Mouse (Mus musculus): ENCODE measurements around the gene Snapc2. TPM values are rescaled to one million over a fixed set of nuclear protein-coding genes. Genes with fewer than 3 reads are reported as not detected.

The Snapc2 gene
- polyA plus RNA-seq (2012; rRNA removed): 62.6 and 65.5 TPM in 2 replicates

GRCm38 (mm10) chr8:4252934-4253841 lies at the start of gene Snapc2:
Gene Snapc2 (plus strand): TSS chr8:4253080.

DNA sequence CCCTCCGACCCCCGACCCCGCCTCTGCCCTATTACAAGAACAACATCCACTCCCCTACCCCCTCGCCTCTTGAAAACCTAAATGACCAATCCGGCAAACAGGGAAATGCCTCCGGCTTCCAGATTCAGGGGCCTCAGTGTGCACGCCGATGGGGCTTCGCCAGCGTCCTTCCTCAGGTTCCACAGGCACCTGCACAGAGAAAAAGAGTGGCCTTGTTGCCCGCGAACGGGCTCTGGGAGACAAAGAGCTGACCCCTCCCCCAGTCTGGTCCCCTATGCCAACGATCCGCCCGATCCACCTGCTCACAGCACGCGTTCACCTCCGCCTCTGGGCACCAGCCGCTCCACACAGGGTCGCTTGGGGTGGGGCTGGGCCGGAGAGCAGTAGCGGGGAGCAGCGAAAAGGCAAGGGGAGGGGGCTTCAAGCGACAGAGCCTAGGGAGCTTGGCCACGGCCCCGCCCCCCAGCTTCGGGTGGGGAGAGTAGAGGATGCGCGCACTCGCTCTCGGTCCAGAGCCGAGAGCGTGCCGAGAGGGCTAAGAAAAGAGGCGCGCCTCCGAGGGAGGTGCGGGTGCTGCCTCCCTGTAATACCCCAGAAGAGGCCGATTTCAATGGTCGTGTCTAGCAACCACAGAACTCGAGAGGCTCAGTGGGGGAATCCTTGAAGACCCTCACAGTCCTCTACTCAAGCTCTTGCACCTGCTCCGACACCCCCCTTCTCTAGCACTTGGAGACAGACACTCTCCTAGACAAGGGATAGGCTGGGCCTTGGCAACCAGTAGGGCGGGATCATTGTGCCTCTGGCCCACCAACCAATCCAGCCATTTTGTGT lies 35.9 kb upstream of the Snapc2 start, which contains the start of gene Prr36:
TSS of gene Prr36 (minus strand) at position 669 of the 831 bp plus-strand sequence.

DNA sequence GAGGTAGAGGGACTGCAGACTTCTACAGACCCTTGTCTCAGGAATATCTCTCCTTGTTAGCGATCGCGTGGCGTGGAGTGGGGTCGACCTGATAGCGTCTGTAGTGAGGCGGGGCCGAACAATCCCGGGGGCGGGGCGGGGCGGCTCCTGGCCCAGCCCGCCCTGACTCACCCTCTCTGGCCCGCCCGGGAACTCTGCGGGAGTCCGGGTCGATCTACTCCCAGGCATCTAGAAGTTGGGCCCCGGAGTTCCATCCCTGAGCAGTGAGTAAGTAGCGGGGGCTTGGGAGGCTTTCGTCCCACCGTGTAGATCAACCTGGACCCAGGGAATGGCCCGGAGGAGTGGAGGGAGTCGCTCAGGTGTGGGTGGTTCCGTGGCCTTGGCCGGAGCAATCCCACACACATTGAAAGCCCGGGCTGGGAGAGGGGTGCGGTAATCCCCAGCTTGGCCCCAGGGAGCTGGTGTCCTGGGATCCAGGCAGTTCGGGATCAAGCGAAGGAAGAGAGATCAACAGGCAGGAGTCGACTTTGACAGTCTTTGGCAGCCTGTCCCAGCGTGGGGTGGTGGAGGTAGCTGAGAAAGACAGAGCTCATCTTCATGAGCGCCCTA lies 26.0 kb upstream of the Snapc2 start, which contains the start of gene Lrrc8e:
TSS of gene Lrrc8e (plus strand) at position 89 of the 609 bp plus-strand sequence.

GRCm38 (mm10) chr8:4238434-4239192 lies 14.3 kb upstream of the Snapc2 start, which contains the start of the genes Map2k7 and Gm49320:
Gene Map2k7 (plus strand): TSS chr8:4238740.
Gene Gm49320 (plus strand): TSS chr8:4238865.

DNA sequence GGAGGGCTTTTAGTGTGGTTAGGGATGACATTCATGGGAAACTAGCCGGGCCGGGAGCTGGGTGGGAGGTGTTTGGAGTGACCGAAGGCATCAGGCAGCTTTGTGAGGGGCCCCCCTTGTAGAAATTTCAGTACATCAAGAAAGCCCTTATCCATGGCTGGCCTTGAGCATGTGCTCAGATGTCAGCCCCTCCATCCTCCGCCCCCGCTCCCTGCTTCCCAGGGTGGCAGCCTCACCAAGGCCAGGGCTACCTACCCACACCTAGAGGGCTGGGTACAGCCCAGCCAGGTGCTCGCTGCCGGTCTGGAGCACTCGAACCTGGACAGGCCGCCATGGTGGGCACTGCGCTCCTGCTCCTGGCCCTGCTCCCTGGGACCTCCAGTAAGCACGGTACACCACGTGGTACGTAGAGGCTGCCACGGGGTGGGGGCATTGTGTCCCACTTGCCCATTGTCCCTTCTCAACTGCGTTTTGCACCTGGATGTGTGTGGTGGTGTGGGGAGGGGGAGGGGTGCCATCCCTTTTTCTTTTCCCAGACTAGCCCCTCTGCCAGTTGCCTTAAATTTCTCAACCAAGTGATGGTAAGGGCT lies 4.8 kb upstream of the Snapc2 start, which contains the start of gene Tgfbr3l:
TSS of gene Tgfbr3l (plus strand) at position 264 of the 590 bp plus-strand sequence.

GRCm38 (mm10) chr8:4259125-4259804 lies 6.4 kb downstream of the Snapc2 start, which contains the start of gene Ctxn1:
Gene Ctxn1 (minus strand): TSS chr8:4259274.

GRCm38 (mm10) chr8:4275275-4276110 lies 22.6 kb downstream of the Snapc2 start, which contains the start of gene Timm44:
Gene Timm44 (minus strand): TSS chr8:4275913.

Other genes starting within 250 kb of the Snapc2 start
- gene Cd209f, start 147.2 kb upstream of the Snapc2 start, polyA plus RNA-seq (2012; rRNA removed): 0.09 TPM in 1 of 2 replicates, not detected in the other
- gene Cd209g, start 119.0 kb upstream of the Snapc2 start, polyA plus RNA-seq (2012; rRNA removed): not detected in 2 replicates
- 86.5 and 91.0 TPM in 2 replicates for gene Evi5l, start 86.5 kb upstream of the Snapc2 start, polyA plus RNA-seq (2012; rRNA removed)
- 47.9 and 51.3 TPM in 2 replicates for gene Prr36, start 35.6 kb upstream of the Snapc2 start, polyA plus RNA-seq (2012; rRNA removed)
- 0.02 and 0.09 TPM in 2 replicates for gene Lrrc8e, start 26.3 kb upstream of the Snapc2 start, polyA plus RNA-seq (2012; rRNA removed)
- gene Map2k7, start 14.3 kb upstream of the Snapc2 start, polyA plus RNA-seq (2012; rRNA removed): 70.2 TPM in 2 replicates
- gene Gm49320, start 14.2 kb upstream of the Snapc2 start, polyA plus RNA-seq (2012; rRNA removed): 7.2 and 7.3 TPM in 2 replicates
- gene Tgfbr3l, start 4.9 kb upstream of the Snapc2 start, polyA plus RNA-seq (2012; rRNA removed): 48.0 and 49.4 TPM in 2 replicates
- gene Ctxn1, start 6.2 kb downstream of the Snapc2 start, polyA plus RNA-seq (2012; rRNA removed): 350 and 390 TPM in 2 replicates
- 78.4 and 88.7 TPM in 2 replicates for gene Timm44, start 22.8 kb downstream of the Snapc2 start, polyA plus RNA-seq (2012; rRNA removed)
- 16.1 and 17.8 TPM in 2 replicates for gene Ccl25, start 72.1 kb downstream of the Snapc2 start, polyA plus RNA-seq (2012; rRNA removed)
- 52.0 and 54.8 TPM in 2 replicates for gene Elavl1, start 72.3 kb downstream of the Snapc2 start, polyA plus RNA-seq (2012; rRNA removed)
- gene Cers4, start 239.9 kb downstream of the Snapc2 start, polyA plus RNA-seq (2012; rRNA removed): 43.9 and 52.1 TPM in 2 replicates